Mouse (Mus musculus): ENCODE measurements around the gene Obsl1.

GRCm38 (mm10) chr1:75545965-75546956 lies 40.0 kb upstream of the Obsl1 start, which contains the start of gene Slc4a3:
- TF ChIP-seq EP300 (IDR thresholded peaks at IDR 0.05; ENCODE audit: low read depth) (no peak), CTCF (IDR thresholded peaks at IDR 0.05; ENCODE audit: low read depth) (0 out of 2 replicates have a peak, but pooled peaks have one; percentile 0)

Data from liver, embryonic 14.5 days (tissue).